Mouse (Mus musculus) stomach, postnatal 0 days (tissue): ENCODE measurements around the gene Atf6b. TPM values are rescaled to one million over a fixed set of nuclear protein-coding genes. Genes with fewer than 3 reads are reported as not detected.

Experiments
- ATAC-seq: fragments of 200-750 bp; cut with Nextera tagmentation; 2 replicates; pipeline ENCODE4 v1.8.0; 2017; ENCODE audit not compliant: low FRiP score, low TSS enrichment
- DNase-seq: peaks from one replicate; pipeline ENCODE4 v3.0.0-alpha.2; 2016; ENCODE audit warnings: low spot score
- H3K27ac ChIP-seq: fragments of 300-500 bp; sonication (generic); replicated peaks from 2 replicates; pipeline ENCODE4 v1.5.1; 2014; ENCODE audit warnings: mild to moderate bottlenecking, control low read depth
- H3K27me3 ChIP-seq: fragments of 300-500 bp; sonication (generic); 2 replicates; pipeline ENCODE4 v1.6.1; 2014; ENCODE audit warnings: low read length; ENCODE audit not compliant: control insufficient read depth, insufficient read depth
- H3K36me3 ChIP-seq: fragments of 300-500 bp; sonication (generic); 2 replicates; pipeline ENCODE4 v1.6.1; 2014; ENCODE audit warnings: low read length, mixed read lengths; ENCODE audit not compliant: control insufficient read depth, insufficient read depth
- H3K4me1 ChIP-seq: fragments of 300-500 bp; sonication (generic); replicated peaks from 2 replicates; pipeline ENCODE4 v1.6.1; 2014; ENCODE audit warnings: antibody characterized with exemption; ENCODE audit not compliant: control insufficient read depth, insufficient read depth
- H3K4me2 ChIP-seq: fragments of 300-500 bp; sonication (generic); replicated peaks from 2 replicates; pipeline ENCODE4 v1.6.1; 2014; ENCODE audit warnings: low read depth, mild to moderate bottlenecking, control low read depth, moderate library complexity
- H3K4me3 ChIP-seq: fragments of 300-500 bp; sonication (generic); 2 replicates; pipeline ENCODE4 v1.5.1; 2014; ENCODE audit warnings: low read depth, low read length, control low read depth
- H3K9ac ChIP-seq: fragments of 300-500 bp; sonication (generic); 2 replicates; pipeline ENCODE4 v1.6.1; 2014; ENCODE audit warnings: mild to moderate bottlenecking, low read length, control low read depth, mixed read lengths
- H3K9me3 ChIP-seq: fragments of 300-500 bp; sonication (generic); 2 replicates; pipeline ENCODE4 v1.6.1; 2016; ENCODE audit warnings: low read length; ENCODE audit not compliant: control insufficient read depth
- CTCF ChIP-seq: IDR thresholded peaks from 2 replicates; pipeline ENCODE4 v1.5.1; 2016; ENCODE audit warnings: antibody characterized with exemption, low read depth, mild to moderate bottlenecking, moderate library complexity
- EP300 ChIP-seq: optimal IDR thresholded peaks from 2 replicates; pipeline ENCODE3; 2016; ENCODE audit warnings: antibody characterized with exemption
- WGBS: fragments of 180-500 bp; shearing (Covaris S2); extraction: QIAGEN DNeasy Blood & Tissue Kit; methylation state at CpG from one replicate; pipeline ENCODE4 v1.1.7; 2014; 5-methylcytosine and 5-hydroxymethylcytosine counted together
- polyA plus RNA-seq: library from polyadenylated mRNA; unstranded; fragments of >200 nt; fragmentation: Nextera tagmentation; extraction: Ambion mirVana; gene quantifications from 2 replicates; pipeline ENCODE4 v1.2.1, GENCODE M21; 2015

The Atf6b gene
- polyA plus RNA-seq, 1 experiment from 2014 or later = 35.4 TPM

- Histone ChIP-seq H3K27ac (no peak overlapping the region), H3K9me3 (no peaks in the 10 kb centered on the region), H3K36me3 (no peaks in the 10 kb centered on the region; the same call in 1 of the 2 replicates), H3K27me3 (no peaks in the 10 kb centered on the region), H3K4me2 (no peak overlapping the region), H3K4me3 (no peak overlapping the region), H3K4me1 (0 out of 2 replicates have a peak, but pooled peaks cover 3% of the 10 kb centered on the region), H3K9ac (no peak overlapping the region)
- no peak for ATAC-seq
- 38% methylated on average over 4 of the region's 4 CpGs for WGBS
- TF ChIP-seq CTCF (no peak), EP300 (no peak)
- no peak for DNase-seq
These were observed 43.5 kb downstream of the Atf6b start for GRCm38 (mm10) chr17:34690458-34690857.

DNA sequence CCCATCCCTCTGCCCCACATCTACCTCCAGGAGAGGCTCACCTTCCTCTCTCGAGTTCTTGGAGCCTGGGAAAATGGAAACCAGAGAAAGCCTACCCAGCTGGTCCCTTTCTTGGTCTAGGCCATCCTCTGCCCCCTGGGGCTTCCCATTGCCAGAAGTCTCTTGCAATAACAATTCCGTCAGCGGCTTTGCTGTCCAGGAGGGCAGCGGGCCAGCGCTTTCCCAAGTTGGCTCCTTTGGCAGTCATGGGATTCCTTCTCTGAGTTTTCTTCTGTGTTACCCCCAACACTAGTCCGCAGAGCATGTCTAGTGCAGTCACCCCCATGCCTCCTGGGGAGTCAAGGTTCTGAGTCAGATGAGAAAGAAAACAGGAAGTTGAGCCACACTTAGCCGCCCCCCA, 46.0 kb downstream of the Atf6b start:
- Histone ChIP-seq H3K4me3 (no peak overlapping the region), H3K4me2 (no peak overlapping the region), H3K9ac (no peak overlapping the region), H3K36me3 (no peaks in the 10 kb centered on the region; the same call in 1 of the 2 replicates), H3K27me3 (no peaks in the 10 kb centered on the region), H3K4me1 (no peaks in the 10 kb centered on the region), H3K27ac (no peak overlapping the region), H3K9me3 (no peaks in the 10 kb centered on the region)
- TF ChIP-seq EP300 = no peak
- TF ChIP-seq CTCF = no peak
- DNase-seq (no peak), ATAC-seq (no peak)
- WGBS = 68% methylated on average over 7 of the region's 7 CpGs

DNA sequence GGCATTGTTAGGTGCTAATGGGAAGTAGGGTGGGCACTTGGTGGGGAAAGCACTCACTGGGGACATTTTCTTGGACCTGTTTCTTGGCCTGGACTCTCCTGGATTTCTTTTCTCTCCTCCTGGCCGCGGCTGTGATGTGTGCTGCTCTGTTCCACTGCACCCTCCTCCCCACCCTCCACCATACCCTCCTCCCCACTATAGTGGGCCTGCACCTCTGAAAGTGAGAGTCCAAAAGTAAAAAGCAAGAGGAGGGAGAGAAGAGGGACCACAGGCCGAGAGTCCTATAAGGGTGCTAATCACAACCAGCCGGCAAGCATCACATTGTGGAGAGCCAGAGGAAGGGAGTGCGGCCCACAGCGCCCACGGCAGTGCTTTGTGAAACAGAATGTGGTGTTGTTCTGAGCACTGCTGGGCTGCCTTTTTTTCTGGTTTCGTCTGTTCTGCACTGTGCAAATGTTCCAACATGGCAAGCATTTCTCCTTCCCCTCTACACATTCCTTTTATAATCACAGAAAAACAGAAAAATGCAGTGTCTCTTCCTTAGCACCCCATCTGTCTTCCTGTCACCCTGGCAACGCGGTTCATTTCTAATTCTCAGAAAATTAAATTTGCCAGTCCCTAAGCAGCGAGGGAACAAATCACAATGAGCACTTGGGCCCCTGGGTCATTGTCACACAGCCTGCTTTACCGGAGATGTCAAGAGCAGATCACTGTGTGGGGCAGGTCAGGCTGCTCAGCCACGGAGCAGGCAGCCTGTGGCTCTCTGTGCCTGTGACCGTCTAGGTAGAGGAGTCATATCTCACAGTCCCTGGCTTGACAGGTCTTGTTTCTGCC, 52.8 kb downstream of the Atf6b start:
- TF ChIP-seq EP300 = no peak
- no peak for TF ChIP-seq CTCF
- no peak for DNase-seq
- WGBS = 41% methylated on average over 14 of the region's 14 CpGs

GRCm38 (mm10) chr17:34700671-34701071, 53.7 kb downstream of the Atf6b start:
- WGBS = 61% methylated on average over 2 of the region's 2 CpGs
- DNase-seq (no peak), ATAC-seq (no peak)
- H3K36me3 ChIP-seq = no peaks in the 10 kb centered on the region
- H3K4me1 ChIP-seq = no peaks in the 10 kb centered on the region
- H3K27me3 ChIP-seq = no peaks in the 10 kb centered on the region
- H3K27ac ChIP-seq = no peak overlapping the region
- H3K4me3 ChIP-seq = no peak overlapping the region
- no peak overlapping the region for H3K4me2 ChIP-seq
- H3K9me3 ChIP-seq = no peaks in the 10 kb centered on the region
- H3K9ac ChIP-seq = no peak overlapping the region
- TF ChIP-seq EP300 = no peak
- no peak for TF ChIP-seq CTCF

More for the DNA sequence above, 52.8 kb downstream of the Atf6b start:
- no peak overlapping the region for H3K4me2 ChIP-seq
- no peak overlapping the region for H3K9ac ChIP-seq
- no peak overlapping the region for H3K27ac ChIP-seq
- no peaks in the 10 kb centered on the region for H3K36me3 ChIP-seq
- H3K4me3 ChIP-seq = no peak overlapping the region
- H3K4me1 ChIP-seq = no peaks in the 10 kb centered on the region
- no peak for ATAC-seq
- H3K9me3 ChIP-seq = no peaks in the 10 kb centered on the region
- no peaks in the 10 kb centered on the region for H3K27me3 ChIP-seq

Other genes starting within 250 kb of the Atf6b start
- gene BC051142, start 248.3 kb upstream of the Atf6b start, polyA plus RNA-seq = 0.59 and 0.86 TPM in 2 replicates
- gene Btnl4, start 169.8 kb upstream of the Atf6b start, polyA plus RNA-seq = 4.7 and 5.0 TPM in 2 replicates
- 1.1 TPM in 2 replicates for gene Btnl6, start 129.8 kb upstream of the Atf6b start, polyA plus RNA-seq
- gene Notch4, start 82.9 kb upstream of the Atf6b start, polyA plus RNA-seq = 2.4 and 3.1 TPM in 2 replicates
- gene Gpsm3, start 57.3 kb upstream of the Atf6b start, polyA plus RNA-seq = 7.8 and 8.2 TPM in 2 replicates
- gene Pbx2, start 55.9 kb upstream of the Atf6b start, polyA plus RNA-seq = 4.3 and 4.6 TPM in 2 replicates
- gene Ager, start 49.3 kb upstream of the Atf6b start, polyA plus RNA-seq = 1.5 and 1.8 TPM in 2 replicates
- gene Rnf5, start 43.5 kb upstream of the Atf6b start, polyA plus RNA-seq = 82.9 and 83.6 TPM in 2 replicates
- gene Agpat1, start 42.9 kb upstream of the Atf6b start, polyA plus RNA-seq = 27.6 and 31.3 TPM in 2 replicates
- 4.4 and 4.9 TPM in 2 replicates for gene Egfl8, start 31.2 kb upstream of the Atf6b start, polyA plus RNA-seq
- gene Ppt2, start 18.6 kb upstream of the Atf6b start, polyA plus RNA-seq = 16.5 and 18.7 TPM in 2 replicates
- 0.44 and 0.67 TPM in 2 replicates for gene Prrt1, start 17.6 kb upstream of the Atf6b start, polyA plus RNA-seq
- gene Fkbpl, start 2.4 kb upstream of the Atf6b start, polyA plus RNA-seq = 12.4 and 12.8 TPM in 2 replicates
- 1.9 and 2.4 TPM in 2 replicates for gene Tnxb, start 23.4 kb downstream of the Atf6b start, polyA plus RNA-seq
- 0.73 and 1.3 TPM in 2 replicates for gene C4b, start 96.7 kb downstream of the Atf6b start, polyA plus RNA-seq
- gene Cyp21a1, start 157.4 kb downstream of the Atf6b start, polyA plus RNA-seq = 0.06 TPM in 1 of 2 replicates, not detected in the other
- gene Stk19, start 189.8 kb downstream of the Atf6b start, polyA plus RNA-seq = 20.8 and 23.1 TPM in 2 replicates
- 29.6 and 32.2 TPM in 2 replicates for gene Dxo, start 189.9 kb downstream of the Atf6b start, polyA plus RNA-seq
- 22.5 and 23.6 TPM in 2 replicates for gene Skiv2l, start 203.1 kb downstream of the Atf6b start, polyA plus RNA-seq
- 50.0 and 53.8 TPM in 2 replicates for gene Nelfe, start 203.2 kb downstream of the Atf6b start, polyA plus RNA-seq
- gene Cfb, start 215.4 kb downstream of the Atf6b start, polyA plus RNA-seq = 20.7 and 23.9 TPM in 2 replicates
- 0.59 and 0.62 TPM in 2 replicates for gene Zbtb12, start 232.3 kb downstream of the Atf6b start, polyA plus RNA-seq
- gene Gm20547, start 234.9 kb downstream of the Atf6b start, polyA plus RNA-seq = not detected in 2 replicates